Mouse (Mus musculus): Measurements from ENCODE around the gene Mast1.
A peak's percentile ranks its signal among the peaks of the same experiment; 100 is the strongest.
"Not testable (repeated sequence)": the region's sequence is repeated elsewhere in the genome, so short reads cannot be mapped to it uniquely, and the experiment has no call there.

Gene Mast1

GRCm38 (mm10) chr8:84908421-84909161 lies 28.6 kb downstream of the Mast1 start, which contains the start of gene Dnase2a:
Gene Dnase2a, plus strand, starts transcription at chr8:84908560.
- peak; percentile 93 for DNase-seq (ENCODE audit: low read depth)

GRCm38 (mm10) chr8:84907979-84908378 lies 29.2 kb downstream of the Mast1 start:
- not testable (repeated sequence) for DNase-seq (ENCODE audit: low read depth)

- DNase-seq (ENCODE audit: low read depth) = no peak
These were observed 29.7 kb downstream of the Mast1 start for GRCm38 (mm10) chr8:84907493-84907892.

GRCm38 (mm10) chr8:84907037-84907436 lies 30.1 kb downstream of the Mast1 start:
- no peak for DNase-seq (ENCODE audit: low read depth)

GRCm38 (mm10) chr8:84904351-84904750 lies 32.8 kb downstream of the Mast1 start:
- DNase-seq (ENCODE audit: low read depth) = no peak

- DNase-seq (ENCODE audit: low read depth) = peak; percentile 93
These were observed 34.1 kb downstream of the Mast1 start for GRCm38 (mm10) chr8:84902920-84903661.

GRCm38 (mm10) chr8:84902367-84902919 lies 34.7 kb downstream of the Mast1 start:
- no peak for DNase-seq (ENCODE audit: low read depth)

- DNase-seq (ENCODE audit: low read depth) = no peak
These were observed 35.4 kb downstream of the Mast1 start, which contains the start of gene Klf1 for GRCm38 (mm10) chr8:84901752-84902151. Gene Klf1, plus strand, starts transcription at chr8:84901928.

GRCm38 (mm10) chr8:84901071-84901470 lies 36.1 kb downstream of the Mast1 start:
- no peak for DNase-seq (ENCODE audit: low read depth)

GRCm38 (mm10) chr8:84895963-84896362 lies 41.2 kb downstream of the Mast1 start:
- DNase-seq (ENCODE audit: low read depth) = no peak

GRCm38 (mm10) chr8:84893709-84894134 lies 43.4 kb downstream of the Mast1 start, which contains the start of gene Gcdh:
Gene Gcdh, minus strand, starts transcription at chr8:84893921.
- DNase-seq (ENCODE audit: low read depth) = peak; percentile 92

GRCm38 (mm10) chr8:84892993-84893708 lies 44.0 kb downstream of the Mast1 start:
- no peak for DNase-seq (ENCODE audit: low read depth)

- no peak for DNase-seq (ENCODE audit: low read depth)
These were observed 48.0 kb downstream of the Mast1 start for GRCm38 (mm10) chr8:84889141-84889540.

GRCm38 (mm10) chr8:84888280-84888679 lies 48.9 kb downstream of the Mast1 start:
- DNase-seq (ENCODE audit: low read depth) = no peak

- DNase-seq (ENCODE audit: low read depth) = no peak
These were observed 52.4 kb downstream of the Mast1 start for GRCm38 (mm10) chr8:84884728-84885127.

- DNase-seq (ENCODE audit: low read depth) = no peak
These were observed 58.2 kb downstream of the Mast1 start for GRCm38 (mm10) chr8:84878915-84879314.

GRCm38 (mm10) chr8:84877297-84878035 lies 59.7 kb downstream of the Mast1 start:
- no peak for DNase-seq (ENCODE audit: low read depth)

GRCm38 (mm10) chr8:84874339-84874738 lies 62.8 kb downstream of the Mast1 start:
- DNase-seq (ENCODE audit: low read depth) = no peak

GRCm38 (mm10) chr8:84873016-84873415 lies 64.1 kb downstream of the Mast1 start:
- peak; percentile 36 for DNase-seq (ENCODE audit: low read depth)

GRCm38 (mm10) chr8:84872309-84872965 lies 64.7 kb downstream of the Mast1 start:
- DNase-seq (ENCODE audit: low read depth) = peak; percentile 59

All from naive thymus-derived CD4-positive, alpha-beta T cell, adult 2 months (primary cell).